Mouse (Mus musculus) lung, embryonic 16.5 days (tissue): ENCODE measurements around the gene Sirt7. TPM values are rescaled to one million over a fixed set of nuclear protein-coding genes. Genes with fewer than 3 reads are reported as not detected.

Experiments used
- ATAC-seq: fragments of 200-750 bp; cut with Nextera tagmentation; 2 replicates; pipeline ENCODE4 v1.8.0; 2017; ENCODE audit warnings: low read depth, mild to moderate bottlenecking, moderate library complexity
- H3K27ac ChIP-seq: fragments of 300-500 bp; sonication (generic); 2 replicates; pipeline ENCODE4 v1.5.1; 2014; ENCODE audit warnings: mild to moderate bottlenecking, control low read depth, low read length
- H3K27me3 ChIP-seq: fragments of 300-500 bp; sonication (generic); 2 replicates; pipeline ENCODE4 v1.6.1; 2014; ENCODE audit warnings: low read depth, low read length, mixed read lengths; ENCODE audit not compliant: control insufficient read depth, insufficient read depth
- H3K36me3 ChIP-seq: fragments of 300-500 bp; sonication (generic); 2 replicates; pipeline ENCODE4 v1.6.1; 2014; ENCODE audit warnings: low read length; ENCODE audit not compliant: control insufficient read depth, insufficient read depth
- H3K4me1 ChIP-seq: fragments of 300-500 bp; sonication (generic); replicated peaks from 2 replicates; pipeline ENCODE4 v1.6.1; 2014; ENCODE audit warnings: low read length, mixed read lengths; ENCODE audit not compliant: control insufficient read depth, insufficient read depth
- H3K4me2 ChIP-seq: fragments of 300-500 bp; sonication (generic); 2 replicates; pipeline ENCODE4 v1.6.1; 2014; ENCODE audit warnings: low read depth, low read length, control low read depth
- H3K4me3 ChIP-seq: fragments of 300-500 bp; sonication (generic); 2 replicates; pipeline ENCODE4 v1.5.1; 2014; ENCODE audit warnings: mild to moderate bottlenecking, low read length, control low read depth
- H3K9ac ChIP-seq: fragments of 300-500 bp; sonication (generic); 2 replicates; pipeline ENCODE4 v1.6.1; 2014; ENCODE audit warnings: low read length, control low read depth
- H3K9me3 ChIP-seq: fragments of 300-500 bp; sonication (generic); 2 replicates; pipeline ENCODE4 v1.6.1; 2016; ENCODE audit warnings: low read length; ENCODE audit not compliant: control insufficient read depth
- WGBS: fragments of 180-500 bp; shearing (Covaris S2); extraction: QIAGEN DNeasy Blood & Tissue Kit; methylation state at CpG from one replicate; pipeline ENCODE4 v1.1.7; 2014; 5-methylcytosine and 5-hydroxymethylcytosine counted together
- polyA plus RNA-seq: library from polyadenylated mRNA; unstranded; fragments of >200 nt; fragmentation: Nextera tagmentation; extraction: Ambion mirVana; gene quantifications from 2 replicates; pipeline ENCODE4 v1.2.1, GENCODE M21; 2015

The Sirt7 gene
- 31.8 and 32.5 TPM in 2 replicates for polyA plus RNA-seq

DNA sequence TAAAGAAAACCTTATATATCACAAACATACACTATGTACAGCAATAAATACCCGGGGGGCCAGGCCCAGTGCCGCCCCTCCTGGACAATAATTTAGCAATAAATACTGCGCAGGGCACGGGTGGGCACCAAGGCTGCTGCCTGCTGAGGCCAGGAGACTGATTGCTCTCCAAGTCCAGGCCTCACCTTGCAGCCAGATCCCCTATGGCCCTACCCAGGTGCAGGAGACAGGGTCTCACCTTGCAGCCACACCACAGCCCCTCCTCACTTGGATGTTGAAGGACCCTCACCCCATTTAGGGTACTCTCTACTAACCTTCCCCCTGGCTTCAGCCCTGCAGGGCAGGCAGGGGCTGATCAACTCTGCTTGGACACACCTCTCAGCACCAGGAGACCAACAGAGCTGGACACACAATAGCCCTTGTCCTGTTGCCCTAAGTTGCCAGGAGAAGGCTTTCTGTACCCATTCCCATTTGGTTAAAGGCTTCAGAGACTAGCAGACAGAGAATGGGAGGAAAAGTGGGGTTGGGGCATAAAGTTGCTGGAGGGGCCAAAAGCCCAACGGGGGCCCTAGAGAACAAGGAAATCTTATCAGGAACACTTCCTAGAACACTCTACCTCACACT lies at the start of gene Sirt7:
Gene Sirt7, minus strand, starts transcription at position 89 of the 624 bp plus-strand sequence.
- peak; percentile 27 for ATAC-seq
- H3K27me3 ChIP-seq, result no peaks in the 10 kb centered on the region
- peaks cover 27% of the 10 kb centered on the region for H3K36me3 ChIP-seq
- WGBS, result 12% methylated on average over 5 of the region's 5 CpGs
- peaks cover 21% of the 10 kb centered on the region for H3K4me1 ChIP-seq
- H3K9ac ChIP-seq, result peak within 1 kb of the TSS; percentile 77
- peak within 1 kb of the TSS; percentile 85 for H3K4me2 ChIP-seq
- H3K4me3 ChIP-seq, result peak within 1 kb of the TSS; percentile 99
- H3K27ac ChIP-seq, result peak within 1 kb of the TSS; percentile 84
- H3K9me3 ChIP-seq, result no peaks in the 10 kb centered on the region

GRCm38 (mm10) chr11:120673594-120674122 lies 48.6 kb upstream of the Sirt7 start:
- WGBS, result 33% methylated on average over 12 of the region's 12 CpGs
- Histone ChIP-seq H3K27ac (peak overlapping the region; percentile 85), H3K36me3 (peaks cover 6% of the 10 kb centered on the region; the same call in 1 of the 2 replicates), H3K4me3 (peak overlapping the region; percentile 74), H3K27me3 (no peaks in the 10 kb centered on the region), H3K4me2 (peak overlapping the region; percentile 66), H3K9me3 (no peaks in the 10 kb centered on the region), H3K4me1 (peaks cover 9% of the 10 kb centered on the region), H3K9ac (peak overlapping the region; percentile 76)
- ATAC-seq, result peak; percentile 5; the same call in 1 of the 2 replicates

DNA sequence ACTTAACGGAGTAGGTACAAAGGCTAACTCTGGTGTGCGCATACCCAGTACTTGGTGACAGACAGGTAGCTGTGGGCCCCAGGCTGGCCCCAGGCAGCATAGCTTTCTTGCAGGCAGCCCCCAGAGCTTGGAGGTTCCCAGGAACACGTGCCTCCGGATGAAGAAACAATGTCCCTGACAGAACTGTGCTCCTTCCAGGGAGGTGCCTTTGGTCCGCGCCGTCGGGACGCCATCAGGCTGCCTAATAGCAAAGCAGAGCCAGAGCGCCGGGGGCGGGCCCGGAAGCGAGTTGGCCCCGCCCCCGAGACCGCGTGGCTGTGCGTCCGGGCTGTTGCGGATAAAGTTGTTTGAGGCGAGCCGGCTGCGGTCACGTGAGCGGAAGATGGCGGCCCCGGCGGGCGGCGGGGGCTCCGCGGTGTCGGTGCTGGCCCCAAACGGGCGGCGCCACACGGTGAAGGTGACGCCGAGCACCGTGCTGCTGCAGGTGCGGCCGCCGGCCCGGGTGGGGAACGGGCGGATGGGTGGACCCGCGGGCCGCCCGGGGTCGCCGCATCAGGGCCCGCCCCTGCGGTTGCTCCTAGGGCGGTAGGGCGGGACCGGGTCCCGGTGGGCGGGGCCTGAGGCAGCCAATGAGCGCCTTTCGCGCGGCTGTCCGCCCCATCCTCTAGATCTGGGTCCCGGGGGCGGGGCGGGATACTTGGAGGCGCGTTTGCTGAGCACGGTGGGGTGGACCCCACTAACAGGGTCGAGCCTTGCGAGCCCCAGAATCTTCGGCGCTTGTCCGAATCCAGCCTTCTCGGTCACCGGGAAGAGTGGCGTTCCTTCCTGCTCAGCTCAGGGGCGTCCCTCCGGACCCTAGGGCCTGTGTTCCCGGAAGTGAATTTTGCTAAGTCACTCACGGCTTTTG lies 47.9 kb upstream of the Sirt7 start, which contains the start of gene Aspscr1:
Gene Aspscr1, plus strand, starts transcription at position 287 of the 907 bp plus-strand sequence.
- peak; percentile 99 for ATAC-seq
- Histone ChIP-seq H3K27me3 (no peaks in the 10 kb centered on the region), H3K27ac (peak within 1 kb of the TSS; percentile 85), H3K4me3 (peak within 1 kb of the TSS; percentile 74), H3K9me3 (no peaks in the 10 kb centered on the region), H3K9ac (peak within 1 kb of the TSS; percentile 76), H3K4me1 (peaks cover 9% of the 10 kb centered on the region), H3K4me2 (peak within 1 kb of the TSS; percentile 66), H3K36me3 (0 out of 2 replicates have a peak, but pooled peaks cover 3% of the 10 kb centered on the region)
- under 1% methylated on average over 68 of the region's 83 CpGs for WGBS

GRCm38 (mm10) chr11:120666617-120667016 lies 41.6 kb upstream of the Sirt7 start:
- 14% methylated on average over 3 of the region's 3 CpGs for WGBS

DNA sequence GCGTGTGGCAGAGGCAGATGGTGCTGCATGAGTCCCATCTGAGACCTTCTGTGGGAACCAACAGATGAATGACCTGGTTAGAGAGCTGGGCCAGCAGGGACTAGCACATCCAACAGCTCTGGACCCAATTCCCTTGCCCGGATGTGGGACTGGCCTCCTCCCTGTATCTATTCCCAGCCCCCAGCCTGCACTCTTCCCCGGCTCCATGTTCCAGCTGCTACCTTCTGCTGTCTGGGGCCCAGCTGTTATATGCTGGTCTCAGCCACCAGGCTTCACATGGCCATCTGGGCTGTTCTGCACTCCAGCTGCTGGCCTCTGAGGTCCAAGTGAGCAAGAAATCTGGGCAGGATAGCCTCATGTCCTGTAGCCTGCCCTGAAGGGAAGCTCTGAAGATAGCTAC lies 40.4 kb upstream of the Sirt7 start:
- no peaks in the 10 kb centered on the region for H3K36me3 ChIP-seq
- no peak overlapping the region for H3K9ac ChIP-seq
- H3K4me3 ChIP-seq, result no peak overlapping the region
- peaks cover 30% of the 10 kb centered on the region for H3K27me3 ChIP-seq
- peaks cover 5% of the 10 kb centered on the region for H3K4me1 ChIP-seq
- WGBS, result 57% methylated on average over 3 of the region's 3 CpGs
- no peak overlapping the region for H3K27ac ChIP-seq
- H3K4me2 ChIP-seq, result no peak overlapping the region
- ATAC-seq, result peak; percentile 82
- H3K9me3 ChIP-seq, result no peaks in the 10 kb centered on the region

More at GRCm38 (mm10) chr11:120666617-120667016, 41.6 kb upstream of the Sirt7 start:
- H3K27ac ChIP-seq, result no peak overlapping the region
- H3K9ac ChIP-seq, result no peak overlapping the region
- no peak overlapping the region for H3K4me3 ChIP-seq
- no peak overlapping the region for H3K4me2 ChIP-seq
- H3K27me3 ChIP-seq, result peaks cover 18% of the 10 kb centered on the region
- no peaks in the 10 kb centered on the region for H3K9me3 ChIP-seq
- no peaks in the 10 kb centered on the region for H3K36me3 ChIP-seq
- H3K4me1 ChIP-seq, result no peaks in the 10 kb centered on the region; the same call in 1 of the 2 replicates
- no peak for ATAC-seq

GRCm38 (mm10) chr11:120663714-120664113 lies 38.7 kb upstream of the Sirt7 start:
- ATAC-seq, result no peak
- no peak overlapping the region for H3K4me3 ChIP-seq
- H3K27me3 ChIP-seq, result peaks cover 46% of the 10 kb centered on the region
- no peak overlapping the region for H3K9ac ChIP-seq
- peaks cover 17% of the 10 kb centered on the region for H3K4me1 ChIP-seq
- no peaks in the 10 kb centered on the region for H3K9me3 ChIP-seq
- no peak overlapping the region for H3K4me2 ChIP-seq
- 83% methylated on average over 5 of the region's 5 CpGs for WGBS
- no peaks in the 10 kb centered on the region for H3K36me3 ChIP-seq
- H3K27ac ChIP-seq, result no peak overlapping the region

GRCm38 (mm10) chr11:120662759-120663158 lies 37.7 kb upstream of the Sirt7 start:
- Histone ChIP-seq H3K4me2 (no peak overlapping the region), H3K4me3 (no peak overlapping the region), H3K36me3 (no peaks in the 10 kb centered on the region), H3K27ac (no peak overlapping the region), H3K9me3 (no peaks in the 10 kb centered on the region), H3K9ac (no peak overlapping the region), H3K27me3 (peaks cover 55% of the 10 kb centered on the region), H3K4me1 (peaks cover 17% of the 10 kb centered on the region)
- ATAC-seq, result no peak
- WGBS, result 50% methylated on average over 6 of the region's 6 CpGs

DNA sequence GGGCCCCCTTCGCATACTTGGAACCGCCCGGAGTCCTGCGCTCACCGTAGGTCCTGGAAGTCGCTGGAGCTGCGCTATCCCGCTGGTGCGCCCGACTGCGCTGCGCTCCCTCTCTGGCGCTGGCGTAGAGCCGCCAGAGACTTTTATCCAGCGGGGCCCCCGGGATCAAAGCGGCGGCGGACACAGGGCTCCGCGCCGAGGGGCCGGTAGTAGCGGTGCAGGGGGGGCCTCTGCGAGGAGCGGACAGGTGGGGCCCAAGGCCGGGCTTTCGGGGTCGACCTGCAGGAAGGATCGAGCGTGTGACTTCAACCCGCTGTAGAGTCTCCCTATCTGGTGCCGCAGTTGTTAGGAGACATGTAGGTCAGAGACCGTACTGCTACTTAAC lies 36.0 kb upstream of the Sirt7 start, which contains the start of gene Notum:
Gene Notum, minus strand, starts transcription at position 100 of the 385 bp plus-strand sequence.
- under 1% methylated on average over 35 of the region's 35 CpGs for WGBS
- Histone ChIP-seq H3K9me3 (no peaks in the 10 kb centered on the region), H3K4me2 (peak within 1 kb of the TSS; percentile 80), H3K4me3 (peak within 1 kb of the TSS; percentile 52), H3K4me1 (peaks cover 17% of the 10 kb centered on the region), H3K27ac (no peak within 1 kb of the TSS), H3K36me3 (no peaks in the 10 kb centered on the region), H3K9ac (peak within 1 kb of the TSS; percentile 58), H3K27me3 (peaks cover 66% of the 10 kb centered on the region)
- peak; percentile 21; the same call in 1 of the 2 replicates for ATAC-seq
